Mouse (Mus musculus) lung, embryonic 16.5 days (tissue): Measurements from ENCODE around the gene Gapdh. TPM values are rescaled to one million over a fixed set of nuclear protein-coding genes. Genes with fewer than 3 reads are reported as not detected.
A peak's percentile ranks its signal among the peaks of the same experiment; 100 is the strongest.

Experiments used
- ATAC-seq: fragments of 200-750 bp; cut with Nextera tagmentation; 2 replicates; pipeline ENCODE4 v1.8.0; 2017; ENCODE audit warnings: low read depth, mild to moderate bottlenecking, moderate library complexity
- H3K27ac ChIP-seq: fragments of 300-500 bp; sonication (generic); 2 replicates; pipeline ENCODE4 v1.5.1; 2014; ENCODE audit warnings: mild to moderate bottlenecking, control low read depth, low read length
- H3K27me3 ChIP-seq: fragments of 300-500 bp; sonication (generic); 2 replicates; pipeline ENCODE4 v1.6.1; 2014; ENCODE audit warnings: low read depth, low read length, mixed read lengths; ENCODE audit not compliant: control insufficient read depth, insufficient read depth
- H3K36me3 ChIP-seq: fragments of 300-500 bp; sonication (generic); 2 replicates; pipeline ENCODE4 v1.6.1; 2014; ENCODE audit warnings: low read length; ENCODE audit not compliant: control insufficient read depth, insufficient read depth
- H3K4me1 ChIP-seq: fragments of 300-500 bp; sonication (generic); replicated peaks from 2 replicates; pipeline ENCODE4 v1.6.1; 2014; ENCODE audit warnings: low read length, mixed read lengths; ENCODE audit not compliant: control insufficient read depth, insufficient read depth
- H3K4me2 ChIP-seq: fragments of 300-500 bp; sonication (generic); 2 replicates; pipeline ENCODE4 v1.6.1; 2014; ENCODE audit warnings: low read depth, low read length, control low read depth
- H3K4me3 ChIP-seq: fragments of 300-500 bp; sonication (generic); 2 replicates; pipeline ENCODE4 v1.5.1; 2014; ENCODE audit warnings: mild to moderate bottlenecking, low read length, control low read depth
- H3K9ac ChIP-seq: fragments of 300-500 bp; sonication (generic); 2 replicates; pipeline ENCODE4 v1.6.1; 2014; ENCODE audit warnings: low read length, control low read depth
- H3K9me3 ChIP-seq: fragments of 300-500 bp; sonication (generic); 2 replicates; pipeline ENCODE4 v1.6.1; 2016; ENCODE audit warnings: low read length; ENCODE audit not compliant: control insufficient read depth
- WGBS: fragments of 180-500 bp; shearing (Covaris S2); extraction: QIAGEN DNeasy Blood & Tissue Kit; methylation state at CpG from one replicate; pipeline ENCODE4 v1.1.7; 2014; 5-methylcytosine and 5-hydroxymethylcytosine counted together
- polyA plus RNA-seq: library from polyadenylated mRNA; unstranded; fragments of >200 nt; fragmentation: Nextera tagmentation; extraction: Ambion mirVana; gene quantifications from 2 replicates; pipeline ENCODE4 v1.2.1, GENCODE M21; 2015

Gapdh gene
- polyA plus RNA-seq, 1 experiment from 2014 or later, result 1,631 TPM

- WGBS, result 60% methylated on average over 1 of the region's 1 CpGs
- no peak overlapping the region for H3K4me3 ChIP-seq
- no peak for ATAC-seq
Measured at GRCm38 (mm10) chr6:125195541-125196075, 29.3 kb upstream of the Gapdh start.

GRCm38 (mm10) chr6:125193390-125193789 lies 27.1 kb upstream of the Gapdh start:
- Histone ChIP-seq H3K4me1 (peaks cover 17% of the 10 kb centered on the region), H3K27ac (no peak overlapping the region), H3K9me3 (no peaks in the 10 kb centered on the region), H3K36me3 (peaks cover 3% of the 10 kb centered on the region; the same call in 1 of the 2 replicates), H3K9ac (no peak overlapping the region), H3K27me3 (no peaks in the 10 kb centered on the region), H3K4me2 (no peak overlapping the region; the same call in 1 of the 2 replicates), H3K4me3 (no peak overlapping the region; the same call in 1 of the 2 replicates)
- 45% methylated on average over 7 of the region's 7 CpGs for WGBS
- no peak for ATAC-seq

More at GRCm38 (mm10) chr6:125195541-125196075, 29.3 kb upstream of the Gapdh start:
- Histone ChIP-seq H3K36me3 (peaks cover 3% of the 10 kb centered on the region; the same call in 1 of the 2 replicates), H3K9me3 (no peaks in the 10 kb centered on the region), H3K27ac (no peak overlapping the region), H3K9ac (no peak overlapping the region), H3K27me3 (no peaks in the 10 kb centered on the region), H3K4me2 (no peak overlapping the region), H3K4me1 (peaks cover 11% of the 10 kb centered on the region)

- H3K27ac ChIP-seq, result peak overlapping the region; percentile 100
- no peaks in the 10 kb centered on the region for H3K27me3 ChIP-seq
- peak overlapping the region; percentile 80 for H3K9ac ChIP-seq
- H3K4me1 ChIP-seq, result peaks cover 17% of the 10 kb centered on the region
- WGBS, result 28% methylated on average over 5 of the region's 5 CpGs
- H3K9me3 ChIP-seq, result no peaks in the 10 kb centered on the region
- peak overlapping the region; percentile 74 for H3K4me3 ChIP-seq
- H3K36me3 ChIP-seq, result peaks cover 3% of the 10 kb centered on the region; the same call in 1 of the 2 replicates
- peak overlapping the region; percentile 82 for H3K4me2 ChIP-seq
- ATAC-seq, result no peak
Measured at GRCm38 (mm10) chr6:125192841-125193240, 26.6 kb upstream of the Gapdh start.

GRCm38 (mm10) chr6:125192016-125192714 lies 25.9 kb upstream of the Gapdh start:
- H3K36me3 ChIP-seq, result peaks cover 10% of the 10 kb centered on the region
- H3K27me3 ChIP-seq, result no peaks in the 10 kb centered on the region
- peak overlapping the region; percentile 80 for H3K9ac ChIP-seq
- WGBS, result under 1% methylated on average over 34 of the region's 34 CpGs
- peak overlapping the region; percentile 100 for H3K27ac ChIP-seq
- peak overlapping the region; percentile 74 for H3K4me3 ChIP-seq
- H3K4me2 ChIP-seq, result peak overlapping the region; percentile 82
- no peaks in the 10 kb centered on the region for H3K9me3 ChIP-seq
- H3K4me1 ChIP-seq, result peaks cover 17% of the 10 kb centered on the region
- ATAC-seq, result peak; percentile 93

- H3K9ac ChIP-seq, result peak within 1 kb of the TSS; percentile 81
- H3K36me3 ChIP-seq, result peaks cover 17% of the 10 kb centered on the region
- no peaks in the 10 kb centered on the region for H3K27me3 ChIP-seq
- H3K4me3 ChIP-seq, result peak within 1 kb of the TSS; percentile 74
- ATAC-seq, result peak; percentile 97
- H3K4me2 ChIP-seq, result peak within 1 kb of the TSS; percentile 82
- H3K9me3 ChIP-seq, result no peaks in the 10 kb centered on the region
- under 1% methylated on average over 54 of the region's 54 CpGs for WGBS
- H3K4me1 ChIP-seq, result peaks cover 17% of the 10 kb centered on the region
- peak within 1 kb of the TSS; percentile 100 for H3K27ac ChIP-seq
Measured at GRCm38 (mm10) chr6:125191332-125192015, 25.2 kb upstream of the Gapdh start, which contains the start of the genes Ncapd2 and Mrpl51. Ncapd2 (minus strand) TSS chr6:125191701. Mrpl51 (plus strand) TSS chr6:125191801.

GRCm38 (mm10) chr6:125190816-125191215 lies 24.5 kb upstream of the Gapdh start:
- Histone ChIP-seq H3K9ac (peak overlapping the region; percentile 81), H3K9me3 (no peaks in the 10 kb centered on the region), H3K27ac (peak overlapping the region; percentile 92), H3K36me3 (peaks cover 24% of the 10 kb centered on the region), H3K4me3 (peak overlapping the region; percentile 74), H3K4me2 (peak overlapping the region; percentile 63), H3K27me3 (no peaks in the 10 kb centered on the region), H3K4me1 (peaks cover 17% of the 10 kb centered on the region)
- ATAC-seq, result no peak

- Histone ChIP-seq H3K9me3 (no peaks in the 10 kb centered on the region), H3K27ac (no peak overlapping the region), H3K4me3 (no peak overlapping the region), H3K27me3 (no peaks in the 10 kb centered on the region), H3K4me1 (peaks cover 8% of the 10 kb centered on the region), H3K36me3 (peaks cover 57% of the 10 kb centered on the region), H3K4me2 (no peak overlapping the region), H3K9ac (no peak overlapping the region)
- 94% methylated on average over 10 of the region's 10 CpGs for WGBS
- ATAC-seq, result no peak
Measured at GRCm38 (mm10) chr6:125186203-125186602, 19.9 kb upstream of the Gapdh start.

GRCm38 (mm10) chr6:125182133-125182532 lies 15.9 kb upstream of the Gapdh start:
- no peaks in the 10 kb centered on the region for H3K4me1 ChIP-seq
- WGBS, result 76% methylated on average over 5 of the region's 5 CpGs

GRCm38 (mm10) chr6:125179601-125180000 lies 13.3 kb upstream of the Gapdh start:
- no peak overlapping the region for H3K9ac ChIP-seq
- no peaks in the 10 kb centered on the region for H3K9me3 ChIP-seq
- H3K27ac ChIP-seq, result no peak overlapping the region
- no peak for ATAC-seq
- no peaks in the 10 kb centered on the region for H3K4me1 ChIP-seq
- no peak overlapping the region for H3K4me3 ChIP-seq
- H3K36me3 ChIP-seq, result peaks cover 82% of the 10 kb centered on the region
- no peaks in the 10 kb centered on the region for H3K27me3 ChIP-seq
- no peak overlapping the region for H3K4me2 ChIP-seq
- 92% methylated on average over 7 of the region's 7 CpGs for WGBS

More at GRCm38 (mm10) chr6:125182133-125182532, 15.9 kb upstream of the Gapdh start:
- Histone ChIP-seq H3K27me3 (no peaks in the 10 kb centered on the region), H3K36me3 (peaks cover 84% of the 10 kb centered on the region), H3K9ac (no peak overlapping the region), H3K9me3 (no peaks in the 10 kb centered on the region), H3K4me3 (no peak overlapping the region), H3K4me2 (no peak overlapping the region), H3K27ac (no peak overlapping the region)
- no peak for ATAC-seq
